Mouse (Mus musculus) embryo, embryonic 10 days (tissue): ENCODE measurements around the gene Tubd1.

ENCODE experiments used
- DNase-seq: peaks from one replicate; pipeline ENCODE4 v3.0.0-alpha.2; 2015; ENCODE audit warnings: low spot score

Tubd1 gene

DNA sequence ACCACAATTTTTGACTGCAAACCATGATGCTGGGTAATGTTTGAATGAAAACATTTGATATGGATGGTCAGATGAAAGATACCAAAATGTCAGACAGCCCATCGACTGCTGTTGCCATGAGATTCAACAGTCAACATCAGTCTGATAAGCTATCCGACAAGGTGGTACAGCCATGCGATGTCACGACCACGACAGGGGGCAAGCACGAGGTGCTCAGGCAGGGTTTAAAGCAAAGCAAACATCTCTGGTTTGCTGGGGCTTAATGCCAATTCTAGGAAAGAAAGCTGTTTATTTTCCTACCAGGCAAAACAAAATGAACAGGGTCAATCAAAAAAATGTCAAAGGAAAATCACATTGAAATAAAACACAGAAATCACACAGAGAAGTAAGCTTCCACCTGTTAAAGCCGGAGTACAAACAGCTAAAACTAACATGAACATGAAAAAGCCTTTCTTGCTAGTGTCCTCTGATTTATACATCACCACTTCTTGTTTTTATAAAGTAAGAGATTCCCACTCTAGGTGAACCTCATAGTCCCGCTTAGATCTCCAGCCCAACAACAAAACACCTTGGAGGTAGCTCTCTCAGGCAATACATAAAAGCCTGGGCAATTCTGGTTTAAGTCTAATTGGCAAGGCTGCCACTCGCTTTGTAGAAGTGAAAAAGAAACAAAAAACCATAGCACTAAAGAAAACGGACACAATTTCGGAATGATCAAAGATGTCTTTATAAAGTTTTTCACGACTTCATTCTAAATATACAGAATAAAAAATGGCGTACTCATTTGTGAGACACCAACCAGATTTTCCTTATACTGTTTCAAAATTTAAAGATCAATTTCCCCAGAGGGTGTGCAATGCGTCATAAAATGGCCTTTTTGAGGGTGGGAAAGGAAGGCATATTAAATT lies 39.5 kb downstream of the Tubd1 start:
- no peak for DNase-seq

DNA sequence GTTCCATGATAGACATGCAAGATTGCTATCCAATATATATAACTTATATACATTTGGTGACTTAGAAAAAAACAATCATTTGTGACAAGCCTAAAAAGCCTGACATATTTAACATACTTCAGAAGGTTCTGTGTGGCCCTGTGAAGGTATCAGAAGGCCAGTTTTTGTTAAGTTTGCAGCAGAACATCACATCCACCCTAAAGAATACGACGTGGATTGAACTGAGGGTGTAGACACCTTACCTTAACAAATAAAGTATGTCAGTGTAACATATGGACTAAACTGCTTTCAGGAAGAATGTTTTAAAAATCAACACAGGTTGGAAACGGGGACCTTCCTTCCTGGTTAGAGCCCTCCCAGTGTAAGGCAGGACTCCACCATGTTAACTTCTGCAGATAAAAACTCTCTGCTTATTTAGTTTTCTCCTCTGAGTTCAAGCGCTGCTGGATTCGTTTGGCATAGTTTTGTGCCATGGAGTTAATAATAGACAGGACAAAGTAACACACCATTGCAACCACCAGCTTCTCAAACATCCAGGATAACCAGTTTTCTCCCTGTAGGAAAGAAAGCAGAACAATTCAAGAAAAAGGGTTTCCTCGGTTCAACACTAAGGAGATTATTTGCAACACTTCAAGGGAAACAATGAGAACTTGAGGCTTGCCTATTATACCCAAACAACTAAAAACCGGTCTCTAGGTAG lies 40.3 kb downstream of the Tubd1 start:
- no peak for DNase-seq

DNA sequence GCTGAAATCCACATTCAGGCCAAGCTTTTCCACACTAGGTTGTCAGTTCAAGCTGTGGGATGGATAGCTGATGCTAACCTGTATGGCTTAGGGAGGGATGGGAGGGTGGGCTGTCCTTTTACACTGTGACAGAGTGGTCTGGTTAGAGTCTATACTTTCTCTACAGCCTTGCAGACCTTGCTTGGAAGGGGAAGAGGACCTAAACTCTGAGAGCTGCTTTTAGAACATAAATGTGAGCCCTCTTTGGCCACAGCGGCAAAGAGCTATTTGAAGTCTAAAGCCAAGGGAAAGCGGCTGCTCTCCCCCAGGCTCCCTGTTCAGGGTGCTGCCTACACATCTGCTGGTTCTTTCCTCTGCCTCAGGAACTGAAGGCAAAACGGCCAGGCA lies 40.8 kb downstream of the Tubd1 start:
- DNase-seq: no peak

DNA sequence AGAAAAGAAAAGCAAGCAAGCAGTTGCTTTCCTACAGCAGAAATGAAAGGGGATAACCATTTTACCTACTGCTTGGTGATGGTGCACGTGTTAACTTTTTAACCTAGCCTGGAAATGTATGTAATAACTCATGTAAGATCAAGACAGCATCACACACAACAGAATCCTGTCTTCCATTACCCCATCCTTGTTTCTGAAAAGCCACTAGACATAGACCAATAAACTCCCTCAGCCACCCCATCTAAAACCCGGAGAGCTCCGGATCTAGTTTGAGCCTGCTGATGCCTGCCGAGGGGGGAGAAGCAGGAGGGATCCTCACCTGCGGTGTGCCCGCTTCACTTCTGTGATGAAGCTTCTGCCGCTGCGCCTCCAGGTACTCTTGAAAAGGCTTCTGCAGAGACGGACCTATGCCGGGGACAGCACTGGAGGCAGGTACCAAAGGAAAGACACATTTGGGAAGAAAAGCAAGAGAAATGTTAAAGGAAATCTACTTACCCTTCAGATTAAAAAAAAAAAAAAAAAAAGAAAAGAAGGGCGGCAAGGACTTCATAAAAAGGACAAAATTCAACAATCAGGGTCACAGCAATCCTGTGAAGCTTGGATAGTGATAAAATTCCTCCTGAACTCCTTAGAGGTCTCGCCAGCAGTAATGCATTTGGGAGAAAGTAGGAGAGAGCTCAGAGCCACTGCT lies 41.5 kb downstream of the Tubd1 start:
- no peak for DNase-seq

DNA sequence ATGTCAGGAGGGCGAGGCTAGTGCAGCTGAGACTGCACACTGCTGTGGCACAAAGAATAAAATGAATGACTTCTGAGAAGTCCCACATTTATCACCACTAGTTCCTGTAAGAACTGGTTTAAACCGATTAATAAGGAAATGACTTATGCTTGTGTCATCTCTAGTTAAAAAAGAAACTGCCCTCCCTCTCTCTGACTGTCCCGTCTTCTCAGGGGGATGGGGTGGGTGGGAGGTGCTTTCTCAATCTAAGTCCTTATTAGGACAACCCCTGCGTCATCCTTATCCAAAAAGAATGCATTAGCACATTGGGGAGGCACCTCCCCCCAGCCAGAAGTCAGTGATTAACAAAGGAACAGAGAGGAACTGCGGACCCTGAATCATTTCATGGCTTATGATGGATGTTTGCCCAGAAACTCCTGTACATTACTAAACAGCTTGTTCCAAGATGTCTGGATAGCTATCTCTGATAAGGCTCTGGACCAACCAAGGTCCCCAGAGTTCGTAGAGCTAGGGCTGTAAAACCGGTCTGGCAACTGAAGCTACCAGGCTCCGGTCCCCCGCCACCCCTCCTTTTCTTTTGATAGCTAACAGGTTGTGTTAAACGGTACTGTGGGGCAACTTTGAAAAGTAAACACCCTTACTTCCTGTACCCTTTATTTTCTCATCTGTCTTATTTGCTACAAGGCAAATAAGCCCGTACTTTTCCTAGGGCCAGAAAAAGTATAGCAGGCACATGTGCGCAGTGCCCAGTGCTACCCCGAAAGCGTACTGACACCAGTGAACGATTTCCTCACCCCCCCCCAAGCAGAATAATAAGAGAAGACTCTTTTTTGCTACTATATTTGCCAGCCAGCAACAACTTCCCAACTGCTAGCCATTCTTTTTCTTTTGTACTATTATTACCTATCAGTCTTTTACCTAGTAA lies 42.3 kb downstream of the Tubd1 start:
- DNase-seq: peak; percentile 61

DNA sequence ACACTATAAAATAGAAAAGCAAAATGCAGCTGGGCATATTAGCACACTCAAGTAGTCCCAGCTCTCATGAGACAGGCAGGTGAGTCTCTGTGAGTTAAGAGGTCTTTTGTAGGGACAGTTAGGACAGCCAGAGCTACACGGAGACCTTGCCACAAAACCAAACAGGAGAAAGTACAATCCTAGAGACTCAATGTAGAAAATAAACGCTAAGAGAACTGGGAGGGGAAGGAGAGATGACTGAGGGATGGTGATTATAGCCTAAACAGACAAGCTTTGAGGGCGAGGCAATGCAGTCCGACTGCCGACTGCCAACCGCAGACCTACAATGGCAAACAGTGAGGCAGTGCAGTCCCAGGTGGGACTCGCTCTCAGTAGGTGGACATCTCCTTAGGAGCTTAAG lies 43.0 kb downstream of the Tubd1 start:
- no peak for DNase-seq

DNA sequence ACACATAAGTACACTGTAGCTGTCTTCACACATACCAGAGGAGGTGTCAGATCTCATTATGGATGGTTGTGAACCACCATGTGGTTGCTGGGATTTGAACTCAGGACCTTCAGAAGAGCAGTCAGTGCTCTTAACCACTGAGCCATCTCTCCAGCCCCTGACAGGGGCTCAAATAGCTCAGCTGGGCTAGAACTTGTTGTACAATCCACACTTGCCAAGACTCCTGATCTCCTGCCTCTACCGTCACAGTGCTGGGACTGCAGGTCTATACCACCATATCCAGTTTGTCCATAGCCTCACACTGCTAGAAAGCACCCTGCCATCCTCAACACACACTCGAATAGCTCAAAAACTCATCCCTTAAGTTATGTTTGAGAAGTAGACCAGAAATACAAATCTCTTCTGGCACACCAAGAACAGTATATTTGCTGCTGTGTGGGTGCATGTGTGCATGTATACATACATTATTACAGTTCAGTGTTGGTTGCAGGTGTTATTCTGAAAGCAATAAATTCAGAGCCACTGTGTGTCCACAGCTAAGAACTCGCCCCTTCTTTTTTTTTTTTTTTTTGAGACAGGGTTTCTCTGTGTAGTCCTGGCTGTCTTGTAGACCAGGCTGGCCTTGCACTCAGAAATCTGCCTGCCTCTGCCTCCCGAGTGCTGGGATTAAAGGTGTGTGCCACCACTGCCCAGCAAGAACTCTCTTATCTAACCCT lies 44.0 kb downstream of the Tubd1 start:
- no peak for DNase-seq

DNA sequence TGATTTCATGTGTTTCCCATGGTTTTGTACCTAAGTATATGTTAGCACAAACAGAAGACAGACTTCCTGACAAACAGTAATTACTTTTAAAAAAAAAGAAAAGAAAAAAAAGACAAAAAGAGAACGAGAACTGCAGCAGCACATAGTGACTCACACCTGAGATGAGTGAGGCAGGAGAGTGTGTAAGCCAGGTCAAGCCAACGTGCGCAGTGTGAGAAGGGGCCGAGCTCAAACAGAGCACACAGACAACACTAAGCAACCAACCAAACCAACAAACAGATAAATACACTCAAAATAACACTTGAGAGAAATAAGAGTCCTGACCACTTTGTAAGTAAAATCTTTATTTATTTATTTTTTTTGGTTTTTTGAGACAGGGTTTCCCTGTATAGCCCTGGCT lies 45.3 kb downstream of the Tubd1 start:
- DNase-seq: no peak

DNA sequence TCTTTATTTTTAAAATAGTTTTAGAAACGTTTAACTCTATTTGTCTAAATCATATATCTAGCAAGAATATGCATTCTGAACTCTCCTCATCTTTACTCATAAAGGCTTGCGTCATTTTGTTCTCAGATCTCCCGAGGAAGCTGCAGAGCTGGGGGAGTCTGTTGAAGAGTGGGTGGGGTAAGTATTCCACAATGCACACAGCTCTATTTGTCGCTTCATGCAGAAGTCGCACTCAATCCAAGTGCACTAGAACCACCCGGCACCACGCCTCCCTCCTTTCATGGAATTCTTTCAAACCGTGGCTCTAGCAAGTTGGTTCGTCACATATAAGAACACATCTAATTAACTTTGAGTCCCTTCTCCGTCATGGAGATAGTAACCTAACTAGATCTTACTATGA lies 45.8 kb downstream of the Tubd1 start:
- no peak for DNase-seq

DNA sequence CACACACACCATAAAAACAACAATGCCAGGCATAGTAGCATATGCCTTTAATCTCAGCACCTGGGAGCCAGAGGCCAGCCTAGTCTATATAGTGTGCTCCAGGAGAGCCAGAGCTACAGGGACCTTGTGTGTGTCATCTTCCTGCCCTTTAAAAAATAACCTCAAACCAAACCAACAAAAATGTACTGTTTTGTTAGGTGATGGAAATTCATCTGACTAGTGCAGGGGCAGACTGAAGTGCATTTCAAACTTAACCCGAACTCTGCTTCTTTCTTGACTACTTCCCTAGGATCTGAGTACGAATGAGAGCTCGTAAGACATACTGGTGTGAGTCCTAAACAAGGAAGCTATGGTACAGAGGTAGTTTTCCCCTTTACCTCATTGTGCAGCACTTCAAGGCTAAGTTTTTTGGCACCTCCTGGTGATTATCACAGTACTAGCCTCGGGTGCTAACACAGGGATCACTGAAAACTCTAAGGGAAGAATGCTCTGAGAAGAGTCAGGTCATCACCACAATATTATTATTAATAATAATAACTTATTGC lies 46.6 kb downstream of the Tubd1 start:
- no peak for DNase-seq

DNA sequence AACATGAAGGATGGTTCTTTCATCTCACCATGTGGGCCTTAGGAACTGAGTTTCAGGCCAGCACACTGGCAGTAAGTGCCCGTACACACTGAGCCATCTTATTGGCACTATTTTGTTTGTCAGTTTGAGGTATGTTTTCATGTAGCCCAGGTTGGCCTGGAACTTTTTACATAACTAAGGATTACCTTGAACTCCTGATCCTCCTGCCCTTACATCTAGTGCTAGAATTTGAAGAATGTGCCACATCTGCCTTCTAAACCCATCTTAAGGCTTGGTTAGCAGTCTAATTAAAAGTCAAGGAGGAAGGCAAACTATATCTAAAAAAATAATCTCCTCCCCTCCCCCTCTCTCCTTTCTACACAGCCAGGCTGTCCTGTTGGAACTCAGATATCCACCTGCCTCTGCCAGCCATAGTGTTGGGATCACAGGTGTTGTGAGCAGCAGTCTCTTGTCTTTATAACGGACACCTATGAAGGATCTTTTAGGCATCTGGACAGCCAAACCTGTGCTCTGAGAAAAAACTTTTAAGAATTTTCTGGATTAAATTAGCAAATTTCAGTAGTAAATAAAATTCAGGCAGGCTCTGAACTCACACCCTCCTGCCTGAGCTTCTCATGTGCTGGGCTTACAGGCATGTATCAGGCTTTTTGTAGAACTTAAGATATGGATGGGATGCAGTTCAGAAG lies 47.3 kb downstream of the Tubd1 start:
- no peak for DNase-seq

DNA sequence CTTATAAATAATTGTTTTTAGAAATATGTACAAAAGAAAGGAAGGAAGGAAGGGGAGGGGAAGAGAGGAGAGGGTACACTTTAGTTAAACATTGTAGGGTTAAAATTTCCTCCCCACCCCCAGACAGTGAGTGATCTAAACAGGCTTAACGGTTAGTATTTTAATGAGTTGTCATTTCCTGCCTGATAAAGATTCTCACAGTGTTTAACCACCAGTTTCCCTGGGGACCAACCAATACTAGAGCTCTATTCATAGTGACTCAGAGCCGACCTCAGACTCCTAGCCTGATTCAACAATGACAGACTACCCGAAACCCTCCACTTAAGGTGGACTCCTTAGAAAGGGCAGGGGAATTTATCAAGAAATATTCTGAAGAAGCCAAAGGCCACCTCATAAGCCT lies 48.2 kb downstream of the Tubd1 start:
- no peak for DNase-seq

DNA sequence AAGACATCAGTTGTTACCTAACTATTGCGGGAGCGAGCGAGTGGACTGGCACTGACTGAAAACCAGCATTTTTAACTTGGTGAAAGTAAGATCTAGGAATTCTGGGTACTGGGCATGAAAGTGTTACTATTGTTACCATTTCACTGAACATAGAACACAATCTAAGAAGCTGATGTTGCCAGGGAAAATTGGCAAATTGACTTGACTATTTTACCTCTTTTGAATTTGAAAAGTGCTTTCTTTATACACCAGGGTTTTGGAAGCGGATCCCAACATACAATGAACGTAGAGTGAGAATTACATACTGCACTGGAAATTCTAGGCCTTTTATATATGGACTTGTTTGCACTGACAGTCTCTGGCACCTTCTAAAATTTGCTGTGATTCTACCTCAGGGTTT lies 48.7 kb downstream of the Tubd1 start:
- DNase-seq: no peak

DNA sequence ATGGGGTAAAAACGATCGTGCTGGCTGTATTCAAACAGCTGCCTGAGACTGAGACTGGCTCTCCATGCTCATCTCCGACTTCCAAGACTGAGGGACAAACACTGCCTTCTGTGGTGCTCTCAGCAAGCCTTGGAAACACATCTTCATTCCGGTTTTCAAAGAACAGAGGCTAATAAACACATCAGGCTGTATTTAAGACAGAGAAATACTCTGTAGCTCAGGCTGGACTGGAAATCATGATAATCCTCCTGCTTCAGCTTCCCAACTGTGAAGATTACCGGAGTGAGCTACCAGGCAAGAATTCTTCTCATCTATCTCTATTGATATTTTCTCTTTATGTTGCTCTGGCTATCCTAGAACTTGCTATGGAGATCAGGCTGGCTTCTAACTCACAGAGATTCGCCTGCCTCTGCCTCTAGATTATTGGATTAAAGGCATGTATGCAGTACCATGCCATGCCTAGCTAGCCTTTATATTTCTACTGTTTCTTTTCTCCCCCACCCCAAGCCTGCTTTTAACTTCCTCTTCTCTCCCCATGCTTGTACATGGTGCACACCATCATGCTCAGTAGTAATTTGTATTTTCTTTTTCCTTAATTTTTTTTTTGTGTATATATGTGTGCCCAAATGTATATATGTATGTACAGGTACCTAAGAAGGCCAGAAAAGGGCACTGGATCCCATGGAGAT lies 49.5 kb downstream of the Tubd1 start:
- DNase-seq: no peak

DNA sequence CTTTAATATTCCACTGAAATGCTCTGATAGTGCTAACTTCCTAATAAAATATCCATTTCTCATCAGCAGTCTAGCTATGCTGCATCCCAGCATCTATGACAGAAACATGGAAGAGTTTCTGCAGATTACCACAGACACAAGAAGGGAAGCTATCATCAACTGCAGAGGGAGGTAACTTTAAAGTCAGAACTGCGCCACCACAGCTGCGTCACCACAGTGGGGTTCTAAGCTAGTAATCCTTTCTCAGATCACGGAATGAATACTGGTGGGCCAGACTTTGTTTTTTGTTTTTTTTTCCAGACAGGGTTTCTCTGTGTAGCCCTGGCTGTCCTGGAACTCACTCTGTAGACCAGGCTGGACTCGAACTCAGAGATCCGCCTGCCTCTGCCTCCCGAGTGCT lies 50.6 kb downstream of the Tubd1 start:
- no peak for DNase-seq

DNA sequence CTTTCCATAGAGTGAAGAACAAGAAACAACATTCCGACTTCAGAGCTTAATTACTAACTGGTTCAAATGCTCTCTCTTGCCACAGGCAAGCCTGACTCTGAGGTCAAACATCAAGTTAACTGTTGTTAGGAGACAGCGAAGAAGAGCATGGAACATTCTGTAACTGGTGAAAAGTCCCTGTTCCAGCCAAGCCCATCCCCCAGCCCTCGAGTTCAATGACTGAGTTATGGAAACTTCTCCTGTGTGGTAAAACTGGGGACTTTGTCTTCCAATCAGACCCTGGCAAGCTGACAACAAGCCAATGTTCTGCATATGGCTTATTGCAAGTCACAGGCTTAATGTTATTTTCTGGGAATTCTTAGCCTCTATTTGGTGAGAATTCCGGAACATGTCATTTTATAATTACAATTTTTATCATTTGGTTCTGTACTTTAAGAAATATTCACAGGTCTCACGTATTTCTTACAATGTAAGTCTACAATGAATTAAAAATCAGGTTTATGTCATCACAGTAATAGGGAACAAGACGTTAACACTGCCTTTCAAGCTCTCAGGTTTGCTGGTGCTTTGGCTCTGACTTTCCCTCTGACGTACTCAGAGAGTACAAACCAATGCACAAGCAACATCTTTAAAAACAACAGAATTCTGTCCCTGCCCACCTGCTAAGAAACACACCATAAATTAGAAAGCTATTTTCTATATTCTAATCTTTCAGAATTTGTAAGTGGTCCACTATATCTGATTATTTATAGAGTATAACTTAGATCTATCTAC lies 51.6 kb downstream of the Tubd1 start:
- DNase-seq: no peak

DNA sequence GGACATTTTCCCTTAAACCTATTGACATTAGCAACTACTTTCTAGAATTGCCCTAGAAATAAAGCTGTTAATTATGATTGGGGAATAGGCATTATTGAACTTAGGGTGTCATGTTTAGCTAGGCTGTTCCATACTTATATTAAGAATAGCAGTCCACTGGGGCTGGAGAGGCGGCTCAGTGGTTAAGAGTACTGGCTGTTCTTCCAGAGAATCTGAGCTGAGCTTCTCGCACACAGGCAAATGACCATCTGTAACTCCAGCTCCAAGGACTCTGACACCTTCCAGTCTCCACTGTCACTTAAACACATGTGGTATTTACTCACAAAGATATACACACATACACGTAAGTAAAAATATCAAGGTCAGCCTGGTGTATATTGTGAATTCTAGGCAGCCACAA lies 52.2 kb downstream of the Tubd1 start:
- no peak for DNase-seq

DNA sequence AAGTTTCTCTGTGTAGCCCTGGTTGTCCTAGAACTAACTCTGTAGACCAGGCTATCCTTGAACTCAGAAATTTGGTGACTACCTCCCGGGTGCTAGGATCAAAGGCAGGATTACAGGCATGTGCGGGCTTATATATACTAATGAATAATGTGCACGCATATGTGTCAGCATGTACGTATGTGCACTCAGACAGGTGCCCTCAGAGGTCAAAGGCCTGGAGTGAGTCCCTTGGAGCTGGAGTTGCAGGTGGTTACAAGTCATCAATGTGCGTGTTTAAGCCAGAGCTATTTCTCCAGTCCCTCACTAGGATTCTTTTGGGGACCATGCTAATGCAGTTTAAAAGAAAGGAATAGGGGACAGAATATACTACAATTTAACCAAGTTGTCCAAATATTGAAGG lies 53.4 kb downstream of the Tubd1 start:
- DNase-seq: no peak

DNA sequence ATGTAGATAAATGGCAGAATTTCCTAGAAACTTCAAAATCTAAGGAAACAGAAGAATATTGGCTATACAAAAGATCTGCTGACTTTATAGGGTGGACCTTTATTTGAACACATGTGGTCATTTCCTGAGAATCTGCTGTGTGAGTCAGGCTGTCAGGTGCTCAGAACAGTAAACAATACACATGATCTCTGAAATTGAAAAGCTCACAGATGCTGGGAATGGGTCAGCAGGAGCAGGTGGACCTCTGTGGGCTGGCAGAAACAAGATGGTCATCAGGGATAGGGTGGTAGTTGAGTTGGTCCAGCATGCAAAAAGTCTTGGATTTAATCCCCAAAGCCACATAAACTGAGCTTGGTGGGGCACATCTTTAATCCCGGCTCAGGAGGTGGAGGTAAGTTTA lies 53.8 kb downstream of the Tubd1 start:
- DNase-seq: no peak
